15 mouse cellular contexts compared by ENCODE assay signal in genomic region chr14:87901784-87902183, GRCm38 (mm10).
DNase-seq lines count a peak whose midpoint lies in the region; ATAC-seq lines count a peak whose summit lies in the region.
"Had no signal": no experiment of that assay in that cellular context is flagged by ENCODE, and none has a peak within 500 bp of the region (broad histone marks: within the 10 kb centered on the region; RNA-seq: fewer than 3 reads in every experiment).

No protein-coding gene starts in this region.

- DNase-seq in frontal cortex, postnatal 25 days (ENCODE audit: low spot score in 2 of 2), result no peak
- DNase-seq in layer of hippocampus, adult 18-20 months (ENCODE audit: low spot score in 2 of 2), result peak; percentile 39 to 71
- DNase-seq in layer of hippocampus, postnatal 25 days (ENCODE audit: extremely low spot score in 1 of 2, low spot score in 1 of 2), result no peak
- peak; percentile 52 for DNase-seq in brain, adult 2 months (ENCODE audit: low read depth, low spot score)
- DNase-seq in mesoderm, embryonic 11.5 days (ENCODE audit: low read depth, low spot score), result peak; percentile 1
- no peak for DNase-seq in embryo, embryonic 9.5 days (ENCODE audit: extremely low spot score)
- DNase-seq: cerebellum, adult 8-10 months; kidney, adult 8-10 months; lung, embryonic 14.5 days; lung, postnatal 4 days; retina, postnatal 1 day had no signal

- 0 out of 2 replicates have a peak, but pooled peaks have one; percentile 23 for ATAC-seq in frontal cortex, adult (ENCODE audit: low TSS enrichment)
- ATAC-seq: activated CD4-positive, CD25-positive, alpha-beta regulatory T cell, adult 4 months; liver, embryonic 12.5 days; Patski had no signal

Comparison
In these comparisons a context has a peak if more than half of its experiments do, and no peak if none do; other contexts are left out.
1. DNase-seq: peak in layer of hippocampus, adult 18-20 months (2 of 2), brain, adult 2 months (single experiment) and mesoderm, embryonic 11.5 days (single experiment); none in frontal cortex, postnatal 25 days (0 of 2), layer of hippocampus, postnatal 25 days (0 of 2) and embryo, embryonic 9.5 days (single experiment).